Mouse (Mus musculus): ENCODE measurements at regions not wholly inside any gene's neighbourhood (a gene's known extent, or its start where the extent isn't known, plus 50 kb on each side); places are given as distances from the start of the nearest gene placed in this dataset.

GRCm38 (mm10) chr6:50922235-50922634 is 268.0 kb upstream of the Npvf start:
- no peak for ATAC-seq (replicated peaks; ENCODE audit: low FRiP score, low read depth)
- Histone ChIP-seq H3K9ac (ENCODE audit: low read depth, low read length) (no peak overlapping the region), H3K9me3 (replicated peaks; ENCODE audit: low read length) (no peaks in the 10 kb centered on the region), H3K4me2 (ENCODE audit: low read length) (no peak overlapping the region), H3K4me3 (replicated peaks; ENCODE audit: low read depth, low read length) (no peak overlapping the region), H3K27ac (no peak overlapping the region), H3K36me3 (ENCODE audit: insufficient read depth, low read length) (no peaks in the 10 kb centered on the region), H3K4me1 (replicated peaks; ENCODE audit: insufficient read depth, low read length) (no peaks in the 10 kb centered on the region; the same call in 1 of the 2 replicates), H3K27me3 (ENCODE audit: insufficient read depth, low read length) (no peaks in the 10 kb centered on the region)
- TF ChIP-seq CTCF (IDR thresholded peaks at IDR 0.05; ENCODE audit: low read depth) = no peak
- DNase-seq (ENCODE audit: low spot score) = no peak
- WGBS = 93% methylated on average over 3 of the region's 3 CpGs

- WGBS = 28% methylated on average over 5 of the region's 5 CpGs
- ATAC-seq (replicated peaks; ENCODE audit: low FRiP score, low read depth) = no peak
Observed at GRCm38 (mm10) chr6:50924571-50924970, 270.3 kb upstream of the Npvf start.

DNA sequence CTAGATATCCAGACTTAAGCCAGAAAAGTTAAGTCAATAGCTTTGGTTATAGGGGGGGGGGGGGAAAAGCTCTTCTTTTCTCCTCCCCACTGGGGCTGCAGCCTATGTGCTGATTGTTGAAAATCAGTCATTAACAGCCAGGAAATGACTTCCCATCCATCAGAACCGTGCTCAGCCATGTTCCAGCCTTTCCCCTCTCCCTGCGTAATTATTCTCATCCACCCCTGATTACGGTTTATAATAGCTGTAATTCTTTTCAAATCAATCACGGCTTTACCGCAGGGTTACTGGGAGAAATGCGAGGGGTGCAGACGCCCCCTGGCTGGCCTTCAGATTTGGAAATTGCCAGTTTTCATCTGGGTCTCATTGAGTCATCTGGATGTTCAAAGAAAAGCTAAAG is 270.8 kb upstream of the Npvf start:
- H3K9me3 ChIP-seq (replicated peaks; ENCODE audit: low read length) = no peaks in the 10 kb centered on the region
- DNase-seq (ENCODE audit: low spot score) (no peak), ATAC-seq (replicated peaks; ENCODE audit: low FRiP score, low read depth) (no peak)
- H3K27me3 ChIP-seq (ENCODE audit: insufficient read depth, low read length) = no peaks in the 10 kb centered on the region
- 24% methylated on average over 7 of the region's 7 CpGs for WGBS
- TF ChIP-seq CTCF (IDR thresholded peaks at IDR 0.05; ENCODE audit: low read depth) = peak; percentile 14; the same call in 1 of the 2 replicates
- peak overlapping the region; percentile 64 for H3K27ac ChIP-seq
- no peak overlapping the region for H3K9ac ChIP-seq (ENCODE audit: low read depth, low read length)
- no peak overlapping the region for H3K4me2 ChIP-seq (ENCODE audit: low read length)
- no peak overlapping the region for H3K4me3 ChIP-seq (replicated peaks; ENCODE audit: low read depth, low read length)
- no peaks in the 10 kb centered on the region; the same call in 1 of the 2 replicates for H3K4me1 ChIP-seq (replicated peaks; ENCODE audit: insufficient read depth, low read length)
- H3K36me3 ChIP-seq (ENCODE audit: insufficient read depth, low read length) = no peaks in the 10 kb centered on the region

More at GRCm38 (mm10) chr6:50924571-50924970, 270.3 kb upstream of the Npvf start:
- Histone ChIP-seq H3K4me1 (replicated peaks; ENCODE audit: insufficient read depth, low read length) (no peaks in the 10 kb centered on the region; the same call in 1 of the 2 replicates), H3K36me3 (ENCODE audit: insufficient read depth, low read length) (no peaks in the 10 kb centered on the region), H3K9me3 (replicated peaks; ENCODE audit: low read length) (no peaks in the 10 kb centered on the region), H3K9ac (ENCODE audit: low read depth, low read length) (no peak overlapping the region), H3K27ac (peak overlapping the region; percentile 64), H3K4me3 (replicated peaks; ENCODE audit: low read depth, low read length) (no peak overlapping the region), H3K27me3 (ENCODE audit: insufficient read depth, low read length) (no peaks in the 10 kb centered on the region), H3K4me2 (ENCODE audit: low read length) (no peak overlapping the region)
- no peak for DNase-seq (ENCODE audit: low spot score)
- no peak for TF ChIP-seq CTCF (IDR thresholded peaks at IDR 0.05; ENCODE audit: low read depth)

DNA sequence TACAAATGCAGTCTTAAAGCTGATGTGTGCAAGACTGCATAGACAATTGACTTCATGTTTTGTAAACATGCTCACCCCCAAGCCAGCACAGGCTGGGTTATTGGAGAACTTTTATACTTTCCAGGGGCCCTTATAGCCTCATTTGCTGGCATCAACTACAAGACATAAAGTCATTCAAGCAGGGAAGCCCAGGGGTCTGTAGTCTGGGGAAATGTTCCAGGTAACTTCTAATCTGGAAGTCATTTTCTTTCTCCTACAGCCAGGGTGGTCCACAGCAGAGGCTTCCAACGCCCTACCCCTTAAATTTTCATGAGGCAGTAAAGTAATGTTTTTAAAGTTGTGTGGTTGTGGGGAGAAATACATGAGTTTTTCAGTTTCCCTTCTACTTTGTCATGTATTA is 272.1 kb upstream of the Npvf start:
- no peak for ATAC-seq (replicated peaks; ENCODE audit: low FRiP score, low read depth)
- Histone ChIP-seq H3K9ac (ENCODE audit: low read depth, low read length) (no peak overlapping the region), H3K27ac (no peak overlapping the region), H3K4me2 (ENCODE audit: low read length) (no peak overlapping the region), H3K4me1 (replicated peaks; ENCODE audit: insufficient read depth, low read length) (no peaks in the 10 kb centered on the region; the same call in 1 of the 2 replicates), H3K9me3 (replicated peaks; ENCODE audit: low read length) (no peaks in the 10 kb centered on the region), H3K36me3 (ENCODE audit: insufficient read depth, low read length) (no peaks in the 10 kb centered on the region), H3K27me3 (ENCODE audit: insufficient read depth, low read length) (no peaks in the 10 kb centered on the region), H3K4me3 (replicated peaks; ENCODE audit: low read depth, low read length) (no peak overlapping the region)
- no peak for DNase-seq (ENCODE audit: low spot score)
- no peak for TF ChIP-seq CTCF (IDR thresholded peaks at IDR 0.05; ENCODE audit: low read depth)
- 61% methylated on average over 1 of the region's 1 CpGs for WGBS

- 34% methylated on average over 9 of the region's 9 CpGs for WGBS
- Histone ChIP-seq H3K36me3 (ENCODE audit: insufficient read depth, low read length) (no peaks in the 10 kb centered on the region), H3K27ac (peak overlapping the region; percentile 25; the same call in 1 of the 2 replicates), H3K9ac (ENCODE audit: low read depth, low read length) (peak overlapping the region; percentile 13; the same call in 1 of the 2 replicates), H3K4me3 (replicated peaks; ENCODE audit: low read depth, low read length) (no peak overlapping the region), H3K9me3 (replicated peaks; ENCODE audit: low read length) (no peaks in the 10 kb centered on the region), H3K27me3 (ENCODE audit: insufficient read depth, low read length) (no peaks in the 10 kb centered on the region), H3K4me2 (ENCODE audit: low read length) (no peak overlapping the region), H3K4me1 (replicated peaks; ENCODE audit: insufficient read depth, low read length) (no peaks in the 10 kb centered on the region)
- DNase-seq (ENCODE audit: low spot score) (no peak), ATAC-seq (replicated peaks; ENCODE audit: low FRiP score, low read depth) (0 out of 2 replicates have a peak, but pooled peaks have one; percentile 54)
- TF ChIP-seq CTCF (IDR thresholded peaks at IDR 0.05; ENCODE audit: low read depth) = no peak
Observed at GRCm38 (mm10) chr6:50929503-50929902, 275.3 kb upstream of the Npvf start.

- TF ChIP-seq CTCF (IDR thresholded peaks at IDR 0.05; ENCODE audit: low read depth) = no peak
- WGBS = 90% methylated on average over 6 of the region's 6 CpGs
Observed at GRCm38 (mm10) chr6:50933510-50933909, 279.3 kb upstream of the Npvf start.

GRCm38 (mm10) chr6:50934245-50934644 is 280.0 kb upstream of the Npvf start:
- Histone ChIP-seq H3K27ac (no peak overlapping the region), H3K27me3 (ENCODE audit: insufficient read depth, low read length) (no peaks in the 10 kb centered on the region), H3K9me3 (replicated peaks; ENCODE audit: low read length) (no peaks in the 10 kb centered on the region), H3K4me2 (ENCODE audit: low read length) (no peak overlapping the region), H3K36me3 (ENCODE audit: insufficient read depth, low read length) (no peaks in the 10 kb centered on the region), H3K4me1 (replicated peaks; ENCODE audit: insufficient read depth, low read length) (no peaks in the 10 kb centered on the region), H3K4me3 (replicated peaks; ENCODE audit: low read depth, low read length) (no peak overlapping the region), H3K9ac (ENCODE audit: low read depth, low read length) (no peak overlapping the region)
- ATAC-seq (replicated peaks; ENCODE audit: low FRiP score, low read depth) (no peak), DNase-seq (ENCODE audit: low spot score) (no peak)
- no peak for TF ChIP-seq CTCF (IDR thresholded peaks at IDR 0.05; ENCODE audit: low read depth)
- WGBS = 54% methylated on average over 10 of the region's 10 CpGs

More at GRCm38 (mm10) chr6:50933510-50933909, 279.3 kb upstream of the Npvf start:
- H3K4me2 ChIP-seq (ENCODE audit: low read length) = no peak overlapping the region
- ATAC-seq (replicated peaks; ENCODE audit: low FRiP score, low read depth) (no peak), DNase-seq (ENCODE audit: low spot score) (no peak)
- no peaks in the 10 kb centered on the region for H3K9me3 ChIP-seq (replicated peaks; ENCODE audit: low read length)
- H3K9ac ChIP-seq (ENCODE audit: low read depth, low read length) = no peak overlapping the region
- no peaks in the 10 kb centered on the region for H3K27me3 ChIP-seq (ENCODE audit: insufficient read depth, low read length)
- H3K27ac ChIP-seq = no peak overlapping the region
- no peaks in the 10 kb centered on the region for H3K36me3 ChIP-seq (ENCODE audit: insufficient read depth, low read length)
- H3K4me1 ChIP-seq (replicated peaks; ENCODE audit: insufficient read depth, low read length) = no peaks in the 10 kb centered on the region
- H3K4me3 ChIP-seq (replicated peaks; ENCODE audit: low read depth, low read length) = no peak overlapping the region
